Mouse (Mus musculus): ENCODE data around the gene Cer1. TPM values are rescaled to one million over a fixed set of nuclear protein-coding genes. Genes with fewer than 3 reads are reported as not detected.

The Cer1 gene
- polyA plus RNA-seq, 1 experiment = 0.05 TPM

- Histone ChIP-seq H3K79me2 (ENCODE audit: control insufficient read depth, insufficient read depth) (peaks cover 59% of the 10 kb centered on the region), H3ac (ENCODE audit: control insufficient read depth, insufficient read length, low read depth) (peak overlapping the region; percentile 26), H3K27me3 (ENCODE audit: control insufficient read depth, insufficient read depth, insufficient read length) (no peaks in the 10 kb centered on the region), H3K79me3 (ENCODE audit: low read depth) (peaks cover 31% of the 10 kb centered on the region), H3K4me3 (ENCODE audit: insufficient read depth, poor library complexity, severe bottlenecking) (peak overlapping the region; percentile 64), H3K36me3 (ENCODE audit: control insufficient read depth, insufficient read depth) (no peaks in the 10 kb centered on the region)
- TF ChIP-seq CTCF (IDR thresholded peaks at IDR 0.05; ENCODE audit: control insufficient read depth, insufficient read depth, insufficient read length) (no peak), FOSL1 (IDR thresholded peaks at IDR 0.05; ENCODE audit: insufficient read depth, low read length, poor library complexity, severe bottlenecking) (no peak), USF1 (IDR thresholded peaks at IDR 0.05; ENCODE audit: low read depth) (no peak), CEBPB (IDR thresholded peaks at IDR 0.05; ENCODE audit: low read depth) (no peak), MYOD1 (IDR thresholded peaks at IDR 0.05; ENCODE audit: control insufficient read depth, insufficient read length, low read depth) (no peak), MAX (IDR thresholded peaks at IDR 0.05) (no peak), MYOG (IDR thresholded peaks at IDR 0.05; ENCODE audit: control insufficient read depth, extremely low read depth, insufficient read length) (no peak)
Measured at GRCm38 (mm10) chr4:82858431-82859010, 26.4 kb downstream of the Cer1 start.

DNA sequence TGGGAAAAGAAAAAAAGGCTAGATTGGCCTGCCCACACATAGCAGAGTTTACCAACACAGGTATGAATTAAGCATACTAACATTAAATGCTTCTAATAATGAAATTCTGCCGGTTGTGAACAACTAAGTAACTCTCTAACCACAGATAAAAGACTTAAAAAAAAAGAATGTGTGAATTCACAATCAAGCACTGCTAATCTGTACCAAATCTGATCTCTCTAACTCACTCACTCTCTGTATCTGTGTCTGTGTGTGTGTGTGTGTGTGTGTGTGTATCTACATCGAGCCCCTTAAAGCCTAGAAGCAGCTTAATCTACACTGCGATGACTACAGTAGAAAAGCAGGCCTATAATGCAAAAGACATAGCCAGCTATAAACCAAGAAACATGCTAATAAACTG is 28.0 kb downstream of the Cer1 start:
- Histone ChIP-seq H3K4me3 (ENCODE audit: insufficient read depth, poor library complexity, severe bottlenecking) (no peak overlapping the region), H3K79me2 (ENCODE audit: control insufficient read depth, insufficient read depth) (peaks cover 74% of the 10 kb centered on the region), H3K27me3 (ENCODE audit: control insufficient read depth, insufficient read depth, insufficient read length) (no peaks in the 10 kb centered on the region), H3ac (ENCODE audit: control insufficient read depth, insufficient read length, low read depth) (no peak overlapping the region), H3K79me3 (ENCODE audit: low read depth) (peaks cover 39% of the 10 kb centered on the region), H3K36me3 (ENCODE audit: control insufficient read depth, insufficient read depth) (peaks cover 8% of the 10 kb centered on the region)
- TF ChIP-seq MYOG (IDR thresholded peaks at IDR 0.05; ENCODE audit: control insufficient read depth, extremely low read depth, insufficient read length) = no peak
- TF ChIP-seq FOSL1 (IDR thresholded peaks at IDR 0.05; ENCODE audit: insufficient read depth, low read length, poor library complexity, severe bottlenecking) = no peak
- no peak for TF ChIP-seq CEBPB (IDR thresholded peaks at IDR 0.05; ENCODE audit: low read depth)
- TF ChIP-seq CTCF (IDR thresholded peaks at IDR 0.05; ENCODE audit: control insufficient read depth, insufficient read depth, insufficient read length) = no peak
- no peak for TF ChIP-seq USF1 (IDR thresholded peaks at IDR 0.05; ENCODE audit: low read depth)
- TF ChIP-seq MYOD1 (IDR thresholded peaks at IDR 0.05; ENCODE audit: control insufficient read depth, insufficient read length, low read depth) = no peak
- no peak for TF ChIP-seq MAX (IDR thresholded peaks at IDR 0.05)

- H3K36me3 ChIP-seq (ENCODE audit: control insufficient read depth, insufficient read depth) = peaks cover 13% of the 10 kb centered on the region
- no peaks in the 10 kb centered on the region for H3K27me3 ChIP-seq (ENCODE audit: control insufficient read depth, insufficient read depth, insufficient read length)
- H3K79me3 ChIP-seq (ENCODE audit: low read depth) = peaks cover 41% of the 10 kb centered on the region
- peaks cover 92% of the 10 kb centered on the region for H3K79me2 ChIP-seq (ENCODE audit: control insufficient read depth, insufficient read depth)
- H3K4me3 ChIP-seq (ENCODE audit: insufficient read depth, poor library complexity, severe bottlenecking) = no peak overlapping the region
- no peak for TF ChIP-seq CEBPB (IDR thresholded peaks at IDR 0.05; ENCODE audit: low read depth)
- TF ChIP-seq FOSL1 (IDR thresholded peaks at IDR 0.05; ENCODE audit: insufficient read depth, low read length, poor library complexity, severe bottlenecking) = no peak
- no peak for TF ChIP-seq USF1 (IDR thresholded peaks at IDR 0.05; ENCODE audit: low read depth)
- no peak for TF ChIP-seq MAX (IDR thresholded peaks at IDR 0.05)
- no peak for TF ChIP-seq CTCF (IDR thresholded peaks at IDR 0.05; ENCODE audit: control insufficient read depth, insufficient read depth, insufficient read length)
- TF ChIP-seq MYOD1 (IDR thresholded peaks at IDR 0.05; ENCODE audit: control insufficient read depth, insufficient read length, low read depth) = no peak
- TF ChIP-seq MYOG (IDR thresholded peaks at IDR 0.05; ENCODE audit: control insufficient read depth, extremely low read depth, insufficient read length) = no peak
- H3ac ChIP-seq (ENCODE audit: control insufficient read depth, insufficient read length, low read depth) = no peak overlapping the region
Measured at GRCm38 (mm10) chr4:82853809-82854208, 31.1 kb downstream of the Cer1 start.

- peaks cover 52% of the 10 kb centered on the region for H3K36me3 ChIP-seq (ENCODE audit: control insufficient read depth, insufficient read depth)
- H3K27me3 ChIP-seq (ENCODE audit: control insufficient read depth, insufficient read depth, insufficient read length) = no peaks in the 10 kb centered on the region
Measured at GRCm38 (mm10) chr4:82848552-82849234, 36.3 kb downstream of the Cer1 start.

GRCm38 (mm10) chr4:82837526-82838240 is 47.3 kb downstream of the Cer1 start:
- H3K27me3 ChIP-seq (ENCODE audit: control insufficient read depth, insufficient read depth, insufficient read length) = no peaks in the 10 kb centered on the region
- peaks cover 64% of the 10 kb centered on the region for H3K36me3 ChIP-seq (ENCODE audit: control insufficient read depth, insufficient read depth)
- no peak overlapping the region for H3ac ChIP-seq (ENCODE audit: control insufficient read depth, insufficient read length, low read depth)
- no peak overlapping the region for H3K4me3 ChIP-seq (ENCODE audit: insufficient read depth, poor library complexity, severe bottlenecking)
- no peaks in the 10 kb centered on the region for H3K79me2 ChIP-seq (ENCODE audit: control insufficient read depth, insufficient read depth)
- H3K79me3 ChIP-seq (ENCODE audit: low read depth) = no peaks in the 10 kb centered on the region
- no peak for TF ChIP-seq MYOD1 (IDR thresholded peaks at IDR 0.05; ENCODE audit: control insufficient read depth, insufficient read length, low read depth)
- TF ChIP-seq MYOG (IDR thresholded peaks at IDR 0.05; ENCODE audit: control insufficient read depth, extremely low read depth, insufficient read length) = no peak
- no peak for TF ChIP-seq CEBPB (IDR thresholded peaks at IDR 0.05; ENCODE audit: low read depth)
- TF ChIP-seq USF1 (IDR thresholded peaks at IDR 0.05; ENCODE audit: low read depth) = no peak
- TF ChIP-seq MAX (IDR thresholded peaks at IDR 0.05) = no peak

More at GRCm38 (mm10) chr4:82848552-82849234, 36.3 kb downstream of the Cer1 start:
- TF ChIP-seq FOSL1 (IDR thresholded peaks at IDR 0.05; ENCODE audit: insufficient read depth, low read length, poor library complexity, severe bottlenecking) (peak; percentile 86), MYOG (IDR thresholded peaks at IDR 0.05; ENCODE audit: control insufficient read depth, extremely low read depth, insufficient read length) (no peak), CTCF (IDR thresholded peaks at IDR 0.05; ENCODE audit: control insufficient read depth, insufficient read depth, insufficient read length) (no peak), MYOD1 (IDR thresholded peaks at IDR 0.05; ENCODE audit: control insufficient read depth, insufficient read length, low read depth) (peak; percentile 49), USF1 (IDR thresholded peaks at IDR 0.05; ENCODE audit: low read depth) (no peak)
- Histone ChIP-seq H3K4me3 (ENCODE audit: insufficient read depth, poor library complexity, severe bottlenecking) (no peak overlapping the region), H3K79me2 (ENCODE audit: control insufficient read depth, insufficient read depth) (peaks cover 71% of the 10 kb centered on the region), H3K79me3 (ENCODE audit: low read depth) (peaks cover 28% of the 10 kb centered on the region), H3ac (ENCODE audit: control insufficient read depth, insufficient read length, low read depth) (no peak overlapping the region)

Other genes starting within 250 kb of the Cer1 start
- 5.1 TPM for gene Nfib, start 179.4 kb downstream of the Cer1 start, polyA plus RNA-seq (2012; fragmentation: generic; extraction: Trizol)
- gene Zdhhc21, start 25.2 kb downstream of the Cer1 start, polyA plus RNA-seq (2012; fragmentation: generic; extraction: Trizol) = 3.9 TPM
- not detected for gene Frem1, start 167.2 kb upstream of the Cer1 start, polyA plus RNA-seq (2012; fragmentation: generic; extraction: Trizol)